Comparison of ENCODE assay signal across 8 mouse cellular contexts in the genomic region with DNA sequence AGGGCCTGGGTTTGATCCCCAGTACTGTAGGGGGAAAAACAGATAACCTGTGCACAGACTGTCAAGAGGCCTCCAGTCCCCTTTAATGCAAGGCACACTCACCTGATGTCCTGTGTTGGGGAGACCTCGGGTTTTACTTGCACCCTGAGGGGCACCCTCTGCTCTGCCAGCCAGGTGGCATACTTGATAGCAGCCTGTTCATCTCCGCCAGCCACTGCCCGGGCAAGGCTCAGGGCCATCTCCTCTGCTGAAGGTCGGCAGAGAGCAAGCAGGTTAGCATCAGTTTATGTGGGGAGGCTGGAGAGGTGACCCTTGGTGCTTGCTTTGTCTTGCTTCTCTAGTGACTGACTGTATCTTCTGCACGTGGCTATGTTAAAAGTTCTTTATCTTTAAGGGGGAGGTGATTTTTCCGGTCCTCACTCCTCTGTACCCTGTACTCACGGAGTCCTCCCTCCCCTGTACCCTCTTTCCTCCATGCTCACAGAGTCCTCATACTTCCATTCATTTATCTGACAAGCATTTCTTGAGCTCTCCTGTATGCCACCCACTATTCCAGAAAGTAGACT. TPM values are rescaled to one million over a fixed set of nuclear protein-coding genes. Genes with fewer than 3 reads are reported as not detected.
A peak's percentile ranks its signal among the peaks of the same experiment; 100 is the strongest.
DNase-seq lines count a peak whose midpoint lies in the region; ATAC-seq and TF ChIP-seq lines count a peak whose summit lies in the region.

No protein-coding gene starts in this region.

- TF ChIP-seq EP300 in heart, postnatal 0 days (IDR thresholded peaks at IDR 0.05; ENCODE audit: low read depth): no peak

- peak overlapping the region; percentile 75; the same call in 1 of the 2 replicates for H3K9ac ChIP-seq in heart, postnatal 0 days (replicated peaks; ENCODE audit: low read depth, low read length)
- peak overlapping the region; percentile 84; the same call in 1 of the 2 replicates for H3K9ac ChIP-seq in hindbrain, embryonic 12.5 days

- peak overlapping the region; percentile 77 for H3K4me3 ChIP-seq in heart, postnatal 0 days (ENCODE audit: low read depth, low read length)
- peak overlapping the region; percentile 51 for H3K4me3 ChIP-seq in bone marrow, adult 2 months (replicated peaks; ENCODE audit: control insufficient read depth, low read depth, low read length)
- H3K4me3 ChIP-seq in hindbrain, embryonic 12.5 days: peak overlapping the region; percentile 67
- H3K4me3 ChIP-seq in midbrain, embryonic 10.5 days: peak overlapping the region; percentile 87

- no peak overlapping the region for H3K27ac ChIP-seq in heart, postnatal 0 days (ENCODE audit: low read depth)
- no peak overlapping the region for H3K27ac ChIP-seq in bone marrow, adult 2 months (ENCODE audit: control insufficient read depth, insufficient read depth, low read depth, low read length, poor library complexity)
- H3K27ac ChIP-seq in hindbrain, embryonic 12.5 days: no peak overlapping the region
- H3K27ac ChIP-seq in midbrain, embryonic 10.5 days (replicated peaks): no peak overlapping the region; the same call in 1 of the 2 replicates

- no peaks in the 10 kb centered on the region for H3K27me3 ChIP-seq in heart, postnatal 0 days (ENCODE audit: control insufficient read depth, insufficient read depth, low read length)
- H3K27me3 ChIP-seq in hindbrain, embryonic 12.5 days: no peaks in the 10 kb centered on the region
- 0 out of 2 replicates have a peak, but pooled peaks cover 5% of the 10 kb centered on the region for H3K27me3 ChIP-seq in midbrain, embryonic 10.5 days (ENCODE audit: low read depth, poor library complexity, severe bottlenecking)

- TF ChIP-seq CTCF in heart, postnatal 0 days (IDR thresholded peaks at IDR 0.05; ENCODE audit: low read depth): no peak
- no peak for TF ChIP-seq CTCF in bone marrow, adult 2 months (IDR thresholded peaks at IDR 0.05; ENCODE audit: control insufficient read depth, insufficient read depth, low read length)

- TF ChIP-seq POLR2A in bone marrow, adult 2 months (IDR thresholded peaks at IDR 0.05; ENCODE audit: borderline replicate concordance, control insufficient read depth, low read depth, low read length): no peak

- no peak for DNase-seq in heart, postnatal 0 days (ENCODE audit: low spot score)
- DNase-seq in heart, adult 11 months: no peak
- no peak for DNase-seq in midbrain, embryonic 10.5 days (ENCODE audit: low spot score)
- DNase-seq in adrenal gland, postnatal 36 days: no peak
- DNase-seq in kidney, postnatal 4 days: no peak
- DNase-seq in embryo, embryonic 10.5 days (ENCODE audit: low spot score): no peak

- WGBS in heart, postnatal 0 days: 40% methylated on average over 7 of the region's 7 CpGs
- WGBS in bone marrow, adult 2 months: 32% methylated on average over 7 of the region's 7 CpGs
- WGBS in hindbrain, embryonic 12.5 days: 69% methylated on average over 7 of the region's 7 CpGs
- WGBS in midbrain, embryonic 10.5 days: 77% methylated on average over 7 of the region's 7 CpGs

- peak overlapping the region; percentile 83 for H3K4me2 ChIP-seq in heart, postnatal 0 days (ENCODE audit: low read depth, low read length)
- peak overlapping the region; percentile 82 for H3K4me2 ChIP-seq in hindbrain, embryonic 12.5 days (replicated peaks)

- H3K9me3 ChIP-seq in heart, postnatal 0 days (replicated peaks; ENCODE audit: control insufficient read depth, low read length): no peaks in the 10 kb centered on the region
- no peaks in the 10 kb centered on the region for H3K9me3 ChIP-seq in hindbrain, embryonic 12.5 days (replicated peaks)
- no peaks in the 10 kb centered on the region for H3K9me3 ChIP-seq in midbrain, embryonic 10.5 days (replicated peaks)

- ATAC-seq in heart, postnatal 0 days (ENCODE audit: insufficient read depth, low read depth): no peak
- ATAC-seq in hindbrain, embryonic 12.5 days (ENCODE audit: low FRiP score): no peak

- H3K4me1 ChIP-seq in heart, postnatal 0 days (ENCODE audit: control insufficient read depth, insufficient read depth): peaks cover 12% of the 10 kb centered on the region
- H3K4me1 ChIP-seq in bone marrow, adult 2 months (ENCODE audit: control insufficient read depth, insufficient read depth, low read length): peaks cover 2% of the 10 kb centered on the region
- H3K4me1 ChIP-seq in hindbrain, embryonic 12.5 days: peaks cover 15% of the 10 kb centered on the region
- H3K4me1 ChIP-seq in midbrain, embryonic 10.5 days: peaks cover 34% of the 10 kb centered on the region

- peaks cover 32% of the 10 kb centered on the region for H3K36me3 ChIP-seq in heart, postnatal 0 days (replicated peaks; ENCODE audit: control insufficient read depth, insufficient read depth, low read length)
- H3K36me3 ChIP-seq in hindbrain, embryonic 12.5 days: peaks cover 33% of the 10 kb centered on the region
- peaks cover 50% of the 10 kb centered on the region for H3K36me3 ChIP-seq in midbrain, embryonic 10.5 days

RNA-seq across cellular contexts. Expression of gene Rbck1, which starts 1.5 kb away (rescaled TPM):
- 104 and 112 TPM in 2 replicates for total RNA-seq in heart, postnatal 0 days (2014; rRNA removed; ENCODE audit: low replicate concordance)
- 52.0 and 54.4 TPM in 2 replicates for polyA plus RNA-seq in heart, postnatal 0 days (2015; fragmentation: Nextera tagmentation; extraction: Ambion mirVana)
- polyA plus RNA-seq in bone marrow, adult 2 months (2011; ENCODE audit: insufficient read depth, insufficient read length, low replicate concordance, missing spikeins): 66.2 and 111 TPM in 2 replicates
- 91.5 and 91.9 TPM in 2 replicates for polyA plus RNA-seq in hindbrain, embryonic 12.5 days (2016; fragmentation: Nextera tagmentation; extraction: Ambion mirVana)
- 92.2 and 101 TPM in 2 replicates for polyA plus RNA-seq in midbrain, embryonic 10.5 days (2016; fragmentation: Nextera tagmentation; extraction: Ambion mirVana)
- 10 to 100 TPM; 85.1 to 94.5 TPM for total RNA-seq in adrenal gland, postnatal 36 days (2021)

RNA-seq across cellular contexts. Expression of gene Trib3, which starts 12.9 kb away (rescaled TPM):
- total RNA-seq in heart, postnatal 0 days (2014; rRNA removed; ENCODE audit: low replicate concordance): 0.39 TPM in 1 of 2 replicates, not detected in the other
- polyA plus RNA-seq in heart, postnatal 0 days (2015; fragmentation: Nextera tagmentation; extraction: Ambion mirVana): 2.5 and 2.6 TPM in 2 replicates
- polyA plus RNA-seq in bone marrow, adult 2 months (2011; ENCODE audit: insufficient read depth, insufficient read length, low replicate concordance, missing spikeins): 0.65 and 4.2 TPM in 2 replicates
- 3.0 and 3.5 TPM in 2 replicates for polyA plus RNA-seq in hindbrain, embryonic 12.5 days (2016; fragmentation: Nextera tagmentation; extraction: Ambion mirVana)
- 2.2 and 2.8 TPM in 2 replicates for polyA plus RNA-seq in midbrain, embryonic 10.5 days (2016; fragmentation: Nextera tagmentation; extraction: Ambion mirVana)
- total RNA-seq in adrenal gland, postnatal 36 days (2021): 10 to 100 TPM in 1 of 2 experiments, 1 to 10 TPM in 1; 4.6 to 19.9 TPM

RNA-seq across cellular contexts. Expression of gene Tbc1d20, which starts 37.3 kb away (rescaled TPM):
- 60.9 and 65.8 TPM in 2 replicates for total RNA-seq in heart, postnatal 0 days (2014; rRNA removed; ENCODE audit: low replicate concordance)
- polyA plus RNA-seq in heart, postnatal 0 days (2015; fragmentation: Nextera tagmentation; extraction: Ambion mirVana): 22.8 and 23.7 TPM in 2 replicates
- 10.6 and 27.9 TPM in 2 replicates for polyA plus RNA-seq in bone marrow, adult 2 months (2011; ENCODE audit: insufficient read depth, insufficient read length, low replicate concordance, missing spikeins)
- 41.5 and 43.5 TPM in 2 replicates for polyA plus RNA-seq in hindbrain, embryonic 12.5 days (2016; fragmentation: Nextera tagmentation; extraction: Ambion mirVana)
- polyA plus RNA-seq in midbrain, embryonic 10.5 days (2016; fragmentation: Nextera tagmentation; extraction: Ambion mirVana): 29.2 and 30.3 TPM in 2 replicates
- 100 to 1,000 TPM; 125 to 135 TPM for total RNA-seq in adrenal gland, postnatal 36 days (2021)

RNA-seq across cellular contexts. Expression of gene Nrsn2, which starts 45.5 kb away (rescaled TPM):
- not detected in 2 replicates for total RNA-seq in heart, postnatal 0 days (2014; rRNA removed; ENCODE audit: low replicate concordance)
- 0.12 and 0.33 TPM in 2 replicates for polyA plus RNA-seq in heart, postnatal 0 days (2015; fragmentation: Nextera tagmentation; extraction: Ambion mirVana)
- polyA plus RNA-seq in bone marrow, adult 2 months (2011; ENCODE audit: insufficient read depth, insufficient read length, low replicate concordance, missing spikeins): not detected in 2 replicates
- polyA plus RNA-seq in hindbrain, embryonic 12.5 days (2016; fragmentation: Nextera tagmentation; extraction: Ambion mirVana): 14.4 and 15.0 TPM in 2 replicates
- 1.3 and 3.7 TPM in 2 replicates for polyA plus RNA-seq in midbrain, embryonic 10.5 days (2016; fragmentation: Nextera tagmentation; extraction: Ambion mirVana)
- total RNA-seq in adrenal gland, postnatal 36 days (2021): 1 to 10 TPM; 2.3 to 2.5 TPM
